Mouse (Mus musculus) megakaryocyte, adult 5-6 weeks (primary cell): ENCODE results near the gene Rhbg. TPM values are rescaled to one million over a fixed set of nuclear protein-coding genes. Genes with fewer than 3 reads are reported as not detected.

Source experiments
- ATAC-seq: 2 replicates; pipeline ENCODE4 v1.8.0; 2016; ENCODE audit warnings: mild to moderate bottlenecking, inconsistent platforms; ENCODE audit not compliant: poor library complexity, severe bottlenecking
- total RNA-seq, 2 experiments: library from RNA; stranded (forward) in 1 of 2; stranded (reverse) in 1 of 2; fragments of 153-499, 151-499 nt in 1 of 2; fragments of 221-1000, 200-1000 nt in 1 of 2; gene quantifications; 2 replicates each; pipeline versions ENCODE4 v1.2.3 to v1.2.4; 2015 to 2017

Gene Rhbg
- total RNA-seq, 2 experiments from 2014 or later = not detected

DNA sequence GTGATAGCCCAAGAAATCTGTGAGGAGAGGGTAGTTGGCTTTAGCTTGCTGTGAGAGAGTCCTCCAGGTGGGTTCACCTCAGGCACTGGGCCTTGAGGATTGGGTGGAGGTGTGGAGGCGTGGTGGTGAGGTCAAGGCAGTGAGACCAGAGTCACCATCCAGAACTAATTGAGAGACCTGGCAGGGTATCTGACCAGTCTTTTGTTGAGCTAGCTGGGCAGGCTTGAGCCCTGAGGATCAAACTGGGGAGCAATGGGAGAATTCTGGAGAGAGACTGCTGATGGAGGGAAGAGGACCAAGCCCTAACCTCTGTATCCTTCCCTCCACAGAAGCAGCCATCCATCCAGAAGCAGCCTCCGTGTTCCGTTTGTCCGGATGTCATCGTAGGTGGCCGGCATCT lies 45.2 kb downstream of the Rhbg start:
- no peak for ATAC-seq

DNA sequence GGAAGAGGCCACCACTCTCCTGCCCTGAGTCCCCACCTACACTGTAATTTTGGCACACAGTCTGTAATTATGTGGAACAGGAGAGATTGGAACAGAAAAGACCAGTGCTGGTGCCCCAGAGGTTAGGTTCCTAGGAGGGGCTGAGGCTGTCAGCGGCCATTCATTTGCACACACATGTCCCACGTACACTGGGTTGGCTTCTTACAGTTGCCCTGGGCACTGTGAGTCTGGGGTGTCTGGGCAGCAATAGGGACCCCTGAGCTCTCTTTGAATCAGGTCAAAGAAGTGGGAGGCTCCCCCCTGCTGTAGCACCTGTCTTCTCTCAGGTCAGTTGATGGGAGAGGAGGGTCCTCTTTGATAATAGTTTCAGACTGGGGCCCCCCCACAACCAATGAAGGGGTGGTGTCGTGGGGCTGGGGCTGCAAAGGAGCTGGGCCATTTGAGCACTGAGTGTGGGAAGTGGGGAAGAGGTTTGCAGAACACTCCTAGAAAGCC lies 46.2 kb downstream of the Rhbg start:
- no peak for ATAC-seq

- ATAC-seq = no peak
Observed at GRCm38 (mm10) chr3:88207451-88208100, 46.9 kb downstream of the Rhbg start.

DNA sequence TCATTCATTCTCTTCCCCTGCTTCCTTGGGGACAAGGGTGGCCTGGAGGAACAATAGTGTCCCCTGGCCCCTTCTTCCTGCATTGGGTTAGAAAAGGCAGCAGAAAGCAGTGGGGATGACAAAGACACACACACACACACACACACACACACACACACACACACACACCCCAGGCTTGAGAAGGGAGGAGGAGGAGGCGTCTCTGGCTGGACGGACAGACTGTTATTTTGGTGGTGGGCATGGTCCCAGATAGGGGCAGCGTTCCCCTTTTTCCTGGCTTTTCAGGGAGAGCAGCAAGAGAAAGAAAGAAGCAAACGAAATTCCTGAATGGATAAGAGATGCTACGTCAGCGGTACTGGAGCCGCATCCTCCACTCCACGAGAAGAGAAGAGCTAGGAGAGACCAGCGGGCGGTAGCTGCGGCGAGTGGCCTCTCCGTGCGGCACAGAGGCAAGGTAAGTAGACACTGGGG lies 47.6 kb downstream of the Rhbg start:
- no peak for ATAC-seq

DNA sequence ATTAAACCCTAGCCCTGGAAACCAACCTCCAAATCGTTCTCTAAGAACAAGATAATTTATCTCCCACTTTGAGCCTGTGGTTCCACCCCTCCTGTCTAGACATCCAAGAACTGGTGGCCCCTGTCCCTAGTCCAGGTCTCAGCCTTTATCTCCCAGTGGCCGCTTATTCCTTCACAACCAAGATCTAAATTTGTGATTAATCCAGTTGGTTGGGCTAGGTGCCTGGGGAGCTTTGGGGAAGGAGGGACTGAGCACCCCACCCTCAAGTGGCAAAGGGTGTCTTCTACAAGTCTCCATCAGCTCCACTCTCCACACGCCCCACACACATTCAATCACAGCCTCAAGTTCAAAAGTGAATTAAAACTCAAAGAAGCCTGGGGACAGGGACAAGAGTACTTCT lies 48.0 kb downstream of the Rhbg start:
- no peak for ATAC-seq

- no peak for ATAC-seq
Observed at GRCm38 (mm10) chr3:88205563-88206491, 48.7 kb downstream of the Rhbg start.

- no peak for ATAC-seq
Observed at GRCm38 (mm10) chr3:88205176-88205562, 49.3 kb downstream of the Rhbg start.

DNA sequence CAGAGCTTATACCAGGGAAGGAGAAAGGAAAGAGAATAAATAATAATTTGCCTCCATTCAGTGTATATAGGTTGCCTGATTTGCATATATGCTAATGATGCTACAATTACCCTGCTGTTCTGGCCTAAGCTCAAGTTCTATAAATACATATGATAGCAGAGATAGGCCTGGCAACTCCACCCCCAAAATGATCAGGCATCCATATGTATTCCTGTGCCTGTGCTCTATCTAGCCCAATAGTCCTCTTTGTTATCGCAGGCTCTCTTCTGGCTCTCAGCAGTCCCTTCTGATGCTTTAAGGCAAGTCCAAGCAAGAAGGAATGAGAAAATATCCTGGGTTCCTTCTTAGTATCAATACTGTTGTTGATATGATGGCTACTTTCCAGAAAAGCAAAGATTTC lies 49.8 kb downstream of the Rhbg start:
- ATAC-seq = no peak

- no peak for ATAC-seq
Observed at GRCm38 (mm10) chr3:88203999-88204700, 50.4 kb downstream of the Rhbg start.

DNA sequence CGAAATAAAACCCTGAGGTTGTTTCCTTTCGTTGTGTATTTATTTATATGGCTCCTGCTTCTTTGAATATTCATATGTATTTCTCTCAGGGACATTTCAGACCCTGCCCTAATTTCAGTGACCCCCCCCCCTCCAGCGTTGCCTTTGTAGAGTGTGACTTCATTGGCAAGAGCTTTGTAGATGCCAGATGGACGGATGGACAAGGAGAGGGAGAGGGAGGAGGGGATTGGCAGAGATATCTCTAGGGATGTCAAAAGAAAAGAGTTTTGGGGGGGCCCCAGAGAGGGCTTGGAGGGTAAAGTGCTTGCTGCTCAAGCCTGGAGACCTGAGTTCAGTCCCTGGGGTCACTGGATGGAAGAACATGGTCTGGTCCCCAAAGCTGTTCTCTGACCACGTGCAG lies 51.1 kb downstream of the Rhbg start:
- no peak for ATAC-seq

DNA sequence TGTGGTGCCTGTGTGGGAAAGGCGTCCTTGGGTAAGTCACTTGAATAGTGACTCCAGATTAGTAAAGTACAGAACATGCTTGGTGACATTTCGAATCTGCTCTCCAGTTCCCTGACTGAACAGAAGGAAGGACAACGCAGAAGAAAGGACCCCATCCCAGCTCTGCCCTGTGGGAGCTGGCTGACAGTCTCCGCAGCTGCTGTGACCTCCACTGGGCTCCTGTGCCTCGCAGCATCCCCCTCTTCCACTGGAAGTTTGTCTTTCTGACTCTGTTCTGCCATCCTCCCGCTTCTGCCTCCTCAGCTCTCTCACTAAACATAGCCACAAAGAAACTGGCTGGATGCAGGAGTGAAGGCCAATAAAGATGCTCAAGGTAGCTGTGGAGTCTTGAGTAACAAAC lies 51.5 kb downstream of the Rhbg start:
- no peak for ATAC-seq

DNA sequence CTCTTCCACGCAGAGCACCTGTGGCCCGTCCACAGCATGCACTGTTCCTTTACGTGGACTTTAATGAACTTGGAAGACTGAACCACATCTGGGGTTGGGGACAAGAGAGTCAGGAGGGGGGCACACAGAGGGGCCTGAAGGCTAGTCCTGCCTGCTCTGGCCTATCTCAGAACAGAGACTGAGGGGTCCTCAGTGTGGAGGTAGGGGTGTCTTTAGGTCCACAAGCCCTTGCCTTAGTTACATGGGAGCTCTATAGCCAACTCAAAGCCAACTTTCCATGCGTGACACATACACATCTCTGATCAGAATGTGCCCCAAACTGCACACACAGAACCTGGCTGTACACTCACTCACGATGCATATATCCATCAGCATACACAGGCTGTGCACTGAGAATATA lies 52.9 kb downstream of the Rhbg start:
- ATAC-seq = no peak

DNA sequence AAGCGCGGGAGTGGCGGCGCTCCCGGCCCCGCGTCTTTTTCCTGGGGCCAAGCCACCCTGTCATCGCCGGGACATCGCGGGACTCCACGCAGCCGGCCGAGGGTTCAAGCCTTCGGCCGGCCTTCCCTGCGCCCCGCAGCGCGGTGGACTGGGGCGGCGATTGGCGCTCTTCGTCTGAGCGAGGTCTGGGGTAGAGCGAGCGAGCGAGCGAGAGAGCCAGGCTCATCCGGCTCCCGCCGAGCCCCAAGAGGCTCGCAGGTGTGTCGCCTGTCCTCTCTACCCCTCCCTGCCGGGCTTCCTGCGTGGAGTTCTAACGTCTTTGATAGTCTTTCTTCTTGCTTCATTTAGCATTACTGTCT lies 53.6 kb downstream of the Rhbg start:
- no peak for ATAC-seq

DNA sequence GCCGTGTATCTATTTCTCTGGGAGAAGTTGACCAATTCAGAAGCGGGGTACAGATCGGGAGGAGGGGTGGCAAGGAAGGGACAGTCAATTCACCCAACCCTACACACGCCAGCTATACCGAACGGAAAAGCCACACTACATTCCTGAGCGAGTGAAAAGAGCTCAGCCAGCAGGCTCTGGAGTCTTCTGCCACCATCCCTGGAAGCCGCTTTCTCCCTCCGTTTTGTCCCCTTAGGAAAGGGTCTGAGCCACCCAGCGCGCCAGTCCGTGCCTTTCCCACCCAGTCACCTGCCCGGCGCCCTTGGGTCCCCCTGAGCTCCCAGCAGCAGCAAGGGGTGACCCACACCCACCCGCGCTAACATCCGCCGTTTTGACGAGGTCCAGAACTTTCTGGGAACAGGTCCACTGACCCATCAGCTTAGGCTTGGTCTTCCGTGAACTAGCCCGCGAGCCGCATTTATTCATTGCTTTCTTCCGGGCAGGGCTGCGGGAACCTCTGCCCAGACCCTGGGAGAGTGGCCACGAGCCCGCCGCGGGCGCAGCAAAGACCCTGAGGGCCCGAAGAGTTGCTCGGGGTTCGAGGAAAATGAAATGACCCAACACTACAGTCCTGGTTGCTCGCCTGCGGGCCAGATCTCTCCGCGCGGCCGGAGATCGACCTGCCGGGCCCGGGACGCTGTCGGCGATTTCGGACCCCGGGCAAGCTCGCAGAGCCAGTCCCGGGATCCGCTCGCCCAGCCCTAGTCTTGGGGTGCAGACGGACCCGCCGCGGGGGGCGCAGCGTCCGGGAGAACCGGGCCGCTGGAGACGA lies 54.1 kb downstream of the Rhbg start:
- no peak for ATAC-seq

DNA sequence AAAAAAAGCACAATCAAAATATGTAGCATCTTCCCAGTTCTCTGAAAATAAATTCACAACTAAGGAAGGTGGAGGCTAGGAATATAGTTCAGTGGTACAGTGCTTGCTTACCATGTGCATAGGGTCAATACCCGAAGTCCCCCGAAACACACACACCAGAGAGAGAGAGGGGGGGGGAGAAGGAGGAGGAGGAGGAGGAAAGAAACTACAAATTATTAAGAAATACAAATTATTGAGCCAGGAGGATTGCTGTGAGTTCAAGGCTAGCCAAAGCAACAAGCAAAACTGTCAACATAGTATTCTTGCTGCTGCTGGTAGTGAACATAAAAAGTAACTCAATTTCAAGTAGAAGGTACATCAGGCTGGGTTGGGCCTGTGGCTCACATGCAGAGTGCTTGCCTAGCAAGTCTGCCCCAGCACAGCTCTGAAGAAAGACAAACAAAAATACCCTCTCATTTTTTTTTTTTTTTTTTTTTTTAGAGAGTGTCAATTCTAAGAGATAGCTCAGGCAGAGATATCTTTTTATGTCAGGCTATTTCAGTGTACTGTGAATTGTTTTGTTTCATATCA lies 54.9 kb downstream of the Rhbg start:
- no peak for ATAC-seq

DNA sequence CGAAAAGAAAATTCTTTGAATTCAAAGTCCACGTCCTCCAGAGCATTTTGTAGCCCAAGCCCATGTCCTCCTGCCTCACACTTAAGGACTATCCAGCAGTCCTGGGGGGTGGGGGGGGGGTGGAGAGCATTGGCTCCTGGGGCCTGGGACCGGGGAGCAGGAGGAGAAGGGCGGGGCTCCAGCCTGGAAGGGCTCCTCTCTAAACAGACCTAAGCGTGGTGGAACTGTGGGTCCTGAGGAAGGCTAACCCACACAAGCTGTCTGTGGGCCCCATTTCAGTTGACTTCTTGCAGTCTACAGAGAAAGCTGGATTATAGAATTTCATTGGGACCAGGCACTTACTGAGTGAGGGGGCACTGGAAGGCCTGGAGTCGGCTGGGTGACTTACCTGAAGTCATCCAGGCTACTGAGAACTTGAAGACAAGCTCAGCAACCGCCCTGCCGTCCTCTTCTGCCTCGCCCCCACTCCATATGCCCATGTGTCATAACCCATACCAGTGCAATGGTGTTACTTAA lies 55.9 kb downstream of the Rhbg start:
- ATAC-seq = no peak

- no peak for ATAC-seq
Observed at GRCm38 (mm10) chr3:88197741-88198504, 56.6 kb downstream of the Rhbg start.
